Mouse (Mus musculus) heart, postnatal 4 days (tissue): ENCODE data around the gene Clec1b. TPM values are rescaled to one million over a fixed set of nuclear protein-coding genes. Genes with fewer than 3 reads are reported as not detected.

ENCODE experiments used
- DNase-seq: peaks from one replicate; pipeline ENCODE4 v3.0.0; 2021
- total RNA-seq, 2 experiments: library from RNA; stranded (reverse); gene quantifications; 2 replicates each; pipeline ENCODE4 v1.2.3; 2021

Gene Clec1b
- under 1 TPM; 0.60 to 0.65 TPM for total RNA-seq

- no peak for DNase-seq
These were observed at the start of gene Clec1b for GRCm38 (mm10) chr6:129396997-129397396. Gene Clec1b, plus strand, starts transcription at chr6:129397297.

- DNase-seq, result no peak
These were observed 47.4 kb upstream of the Clec1b start for GRCm38 (mm10) chr6:129349524-129350352.

GRCm38 (mm10) chr6:129351091-129351490 lies 46.0 kb upstream of the Clec1b start:
- no peak for DNase-seq

GRCm38 (mm10) chr6:129355774-129356173 lies 41.3 kb upstream of the Clec1b start:
- no peak for DNase-seq

- DNase-seq, result no peak
These were observed 40.7 kb upstream of the Clec1b start for GRCm38 (mm10) chr6:129356430-129356829.

- DNase-seq, result no peak
These were observed 37.6 kb upstream of the Clec1b start for GRCm38 (mm10) chr6:129359515-129359914.

- no peak for DNase-seq
These were observed 33.2 kb upstream of the Clec1b start for GRCm38 (mm10) chr6:129363942-129364341.

GRCm38 (mm10) chr6:129365959-129366359 lies 31.1 kb upstream of the Clec1b start:
- peak; percentile 52 for DNase-seq

GRCm38 (mm10) chr6:129369374-129370132 lies 27.5 kb upstream of the Clec1b start:
- DNase-seq, result no peak

- DNase-seq, result no peak
These were observed 22.1 kb upstream of the Clec1b start for GRCm38 (mm10) chr6:129374937-129375471.

GRCm38 (mm10) chr6:129380454-129380853 lies 16.6 kb upstream of the Clec1b start:
- DNase-seq, result no peak

GRCm38 (mm10) chr6:129381736-129382135 lies 15.4 kb upstream of the Clec1b start:
- no peak for DNase-seq

GRCm38 (mm10) chr6:129383466-129383865 lies 13.6 kb upstream of the Clec1b start:
- peak; percentile 21 for DNase-seq

GRCm38 (mm10) chr6:129385000-129385399 lies 12.1 kb upstream of the Clec1b start:
- no peak for DNase-seq

- no peak for DNase-seq
These were observed 11.3 kb upstream of the Clec1b start, which contains the start of gene Clec12b for GRCm38 (mm10) chr6:129385774-129386173. Gene Clec12b, minus strand, starts transcription at chr6:129385874.

- no peak for DNase-seq
These were observed 3.9 kb upstream of the Clec1b start for GRCm38 (mm10) chr6:129393087-129393720.

GRCm38 (mm10) chr6:129393732-129394131 lies 3.4 kb upstream of the Clec1b start:
- no peak for DNase-seq

GRCm38 (mm10) chr6:129399945-129400344 lies 2.8 kb downstream of the Clec1b start:
- DNase-seq, result peak; percentile 57

GRCm38 (mm10) chr6:129402404-129402803 lies 5.3 kb downstream of the Clec1b start:
- DNase-seq, result no peak

GRCm38 (mm10) chr6:129403391-129403790 lies 6.3 kb downstream of the Clec1b start:
- no peak for DNase-seq

GRCm38 (mm10) chr6:129405999-129406398 lies 8.9 kb downstream of the Clec1b start:
- no peak for DNase-seq

- no peak for DNase-seq
These were observed 10.2 kb downstream of the Clec1b start for GRCm38 (mm10) chr6:129407324-129407723.

GRCm38 (mm10) chr6:129408562-129408961 lies 11.5 kb downstream of the Clec1b start, which contains the start of gene Clec9a:
Gene Clec9a, plus strand, starts transcription at chr6:129408862.
- no peak for DNase-seq
